Mouse (Mus musculus) erythroblast, embryonic 14.5 days (primary cell): ENCODE results near the gene Rps23. TPM values are rescaled to one million over a fixed set of nuclear protein-coding genes. Genes with fewer than 3 reads are reported as not detected.

Source experiments
- H3K27me3 ChIP-seq: 2 replicates; pipeline ENCODE4 v1.6.1; 2012; ENCODE audit warnings: inconsistent platforms; ENCODE audit not compliant: control insufficient read depth
- H3K36me3 ChIP-seq: 2 replicates; pipeline ENCODE4 v1.6.1; 2012; ENCODE audit warnings: mild to moderate bottlenecking, inconsistent platforms; ENCODE audit not compliant: control insufficient read depth
- H3K4me1 ChIP-seq: 2 replicates; pipeline ENCODE4 v1.6.1; 2012; ENCODE audit warnings: inconsistent platforms; ENCODE audit not compliant: control insufficient read depth
- H3K4me3 ChIP-seq: replicated peaks from 2 replicates; pipeline ENCODE3; 2012; ENCODE audit warnings: moderate library complexity, mild to moderate bottlenecking, inconsistent platforms
- H3K9me3 ChIP-seq: 2 replicates; pipeline ENCODE4 v1.6.1; 2012; ENCODE audit warnings: low read length, inconsistent platforms, mixed read lengths; ENCODE audit not compliant: control insufficient read depth
- GATA1 ChIP-seq: IDR thresholded peaks from 2 replicates; pipeline ENCODE4 v1.6.1; 2012; ENCODE audit warnings: low read length, inconsistent platforms, mixed read lengths
- TAL1 ChIP-seq: IDR thresholded peaks from 3 replicates; pipeline ENCODE4 v1.6.1; 2012; ENCODE audit warnings: low read length, inconsistent platforms, mixed read lengths
- polyA plus RNA-seq: library from polyadenylated mRNA; stranded (reverse); fragments of >175 nt; gene quantifications from 2 replicates; pipeline ENCODE4 v1.2.3, GENCODE M21; 2012

Gene Rps23
- polyA plus RNA-seq, 1 experiment, result 247 TPM

DNA sequence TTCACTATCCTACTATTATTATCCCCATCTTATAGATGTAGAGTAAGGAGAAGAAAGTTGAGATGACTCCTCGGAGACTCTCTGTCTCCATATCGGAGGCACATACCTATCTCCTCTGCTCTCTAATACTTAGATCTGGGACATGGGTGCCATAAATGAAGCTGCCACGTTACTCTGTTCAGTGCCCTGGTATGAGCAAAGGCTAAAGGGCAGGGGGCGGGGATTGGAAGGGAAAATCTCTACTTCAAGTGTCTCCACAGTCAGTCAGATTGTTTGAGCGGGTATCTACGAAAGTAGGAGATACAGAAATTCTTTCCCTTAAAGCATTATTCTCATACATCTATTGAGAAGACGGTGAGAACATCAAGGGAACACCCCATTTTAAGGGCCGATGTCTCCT, 43.2 kb downstream of the Rps23 start:
- Histone ChIP-seq H3K4me3 (no peak overlapping the region), H3K9me3 (no peaks in the 10 kb centered on the region), H3K27me3 (no peaks in the 10 kb centered on the region), H3K36me3 (no peaks in the 10 kb centered on the region), H3K4me1 (peaks cover 8% of the 10 kb centered on the region)
- TF ChIP-seq TAL1, result no peak
- no peak for TF ChIP-seq GATA1

DNA sequence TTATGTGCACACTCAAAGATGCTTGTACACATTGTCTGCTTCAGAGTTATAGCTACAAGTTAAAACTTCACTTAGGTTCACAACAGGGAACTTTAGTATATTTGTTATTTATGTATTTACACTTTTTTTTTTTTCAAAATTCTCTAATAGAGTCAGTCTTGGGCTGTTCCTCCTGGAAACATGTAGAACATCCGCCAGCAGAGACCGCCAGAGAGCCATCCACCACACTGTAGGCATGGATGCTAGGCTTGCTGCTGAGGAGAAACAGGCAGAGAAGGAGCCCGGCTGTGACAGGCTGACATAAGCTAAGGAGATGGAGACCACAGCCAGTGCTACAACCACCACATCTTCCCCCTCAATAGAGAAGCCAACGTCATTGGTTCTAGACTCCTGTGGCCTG, 44.7 kb downstream of the Rps23 start:
- no peaks in the 10 kb centered on the region for H3K9me3 ChIP-seq
- H3K4me1 ChIP-seq, result peaks cover 8% of the 10 kb centered on the region
- no peaks in the 10 kb centered on the region for H3K36me3 ChIP-seq
- H3K27me3 ChIP-seq, result no peaks in the 10 kb centered on the region
- H3K4me3 ChIP-seq, result no peak overlapping the region
- TF ChIP-seq TAL1, result no peak

GRCm38 (mm10) chr13:90968940-90969339, 46.2 kb downstream of the Rps23 start:
- H3K36me3 ChIP-seq, result no peaks in the 10 kb centered on the region
- H3K9me3 ChIP-seq, result no peaks in the 10 kb centered on the region
- peaks cover 8% of the 10 kb centered on the region for H3K4me1 ChIP-seq
- TF ChIP-seq GATA1 (no peak), TAL1 (no peak)
- H3K4me3 ChIP-seq, result no peak overlapping the region
- no peaks in the 10 kb centered on the region for H3K27me3 ChIP-seq

DNA sequence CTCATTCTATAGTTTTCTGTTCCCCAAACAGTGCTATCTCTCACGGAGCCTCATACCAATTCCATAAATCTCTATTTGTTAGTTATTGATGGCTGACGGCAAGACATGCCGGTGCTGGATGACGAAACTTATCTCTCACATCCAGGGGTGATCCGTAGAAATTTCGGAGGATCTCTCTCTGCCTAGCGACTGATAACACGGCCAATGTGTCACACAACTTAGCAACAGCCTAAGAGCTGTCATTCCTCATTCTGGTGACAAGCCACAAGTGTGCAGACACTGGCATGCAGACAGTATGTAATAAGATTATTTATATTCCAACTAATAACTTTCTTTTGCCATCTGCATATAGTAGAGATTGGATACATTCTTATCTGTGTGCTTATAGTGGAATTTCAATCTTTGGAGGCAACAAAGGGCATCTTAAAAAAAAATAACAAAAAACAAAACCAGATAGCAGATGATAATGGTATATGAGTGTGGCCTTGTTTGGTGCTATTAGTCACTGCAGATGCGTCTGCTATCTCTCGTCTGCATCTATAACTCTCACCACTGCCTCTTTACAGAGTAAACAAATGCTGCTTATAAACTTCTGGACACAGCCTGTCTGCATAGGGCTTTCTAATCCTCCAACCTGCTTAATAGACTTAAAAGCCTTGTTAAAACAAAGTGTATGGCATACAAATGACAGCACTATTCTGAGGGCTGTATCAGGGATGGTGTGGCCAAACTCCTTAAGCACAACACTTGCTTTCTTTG, 47.7 kb downstream of the Rps23 start:
- TF ChIP-seq GATA1 (no peak), TAL1 (no peak)
- H3K9me3 ChIP-seq, result no peaks in the 10 kb centered on the region

DNA sequence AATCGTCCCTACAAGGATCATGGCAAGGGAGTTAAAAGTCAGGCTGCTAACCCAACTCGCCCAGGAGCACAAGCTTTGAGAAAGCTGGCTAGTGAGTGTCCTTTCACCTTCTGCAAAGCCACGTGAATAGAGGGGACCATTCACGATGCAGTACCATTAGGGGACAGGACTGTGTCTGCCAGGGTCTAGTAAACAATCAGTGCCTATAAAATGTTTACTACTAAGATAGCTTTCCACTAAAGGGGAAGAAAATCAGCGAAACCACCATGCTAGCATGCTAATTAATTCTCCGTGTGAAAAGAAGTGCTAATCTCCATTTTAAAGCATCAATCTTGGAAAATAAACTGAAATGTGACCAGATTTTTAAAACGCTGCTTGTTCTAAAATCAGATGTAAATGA, 50.7 kb downstream of the Rps23 start:
- Histone ChIP-seq H3K9me3 (no peaks in the 10 kb centered on the region), H3K27me3 (no peaks in the 10 kb centered on the region), H3K36me3 (no peaks in the 10 kb centered on the region), H3K4me1 (peaks cover 8% of the 10 kb centered on the region), H3K4me3 (no peak overlapping the region)
- TF ChIP-seq GATA1 (no peak), TAL1 (no peak)

More for the DNA sequence above, 47.7 kb downstream of the Rps23 start:
- Histone ChIP-seq H3K4me3 (no peak overlapping the region), H3K27me3 (no peaks in the 10 kb centered on the region), H3K36me3 (no peaks in the 10 kb centered on the region), H3K4me1 (peaks cover 8% of the 10 kb centered on the region)

Other genes starting within 250 kb of the Rps23 start
- gene Atp6ap1l, start 17.6 kb upstream of the Rps23 start, polyA plus RNA-seq, result not detected in 2 replicates